Mouse (Mus musculus) liver, embryonic 16.5 days (tissue): ENCODE results near the gene Trio. TPM values are rescaled to one million over a fixed set of nuclear protein-coding genes. Genes with fewer than 3 reads are reported as not detected.

ENCODE experiments used
- ATAC-seq: fragments of 200-750 bp; cut with Nextera tagmentation; 2 replicates; pipeline ENCODE4 v1.8.0; 2017; ENCODE audit warnings: low read depth, mild to moderate bottlenecking, moderate number of reproducible peaks, moderate library complexity
- H3K27ac ChIP-seq: fragments of 300-500 bp; sonication (generic); 2 replicates; pipeline ENCODE4 v1.5.1; 2014; ENCODE audit warnings: mild to moderate bottlenecking, low read length
- H3K27me3 ChIP-seq: fragments of 300-500 bp; sonication (generic); 2 replicates; pipeline ENCODE4 v1.6.1; 2014; ENCODE audit warnings: low read depth, low read length, mixed read lengths; ENCODE audit not compliant: control insufficient read depth, insufficient read depth
- H3K36me3 ChIP-seq: fragments of 300-500 bp; sonication (generic); 2 replicates; pipeline ENCODE4 v1.6.1; 2014; ENCODE audit warnings: mild to moderate bottlenecking; ENCODE audit not compliant: control insufficient read depth, insufficient read depth
- H3K4me1 ChIP-seq: fragments of 300-500 bp; sonication (generic); 2 replicates; pipeline ENCODE4 v1.6.1; 2014; ENCODE audit warnings: low read depth, low read length, mixed read lengths; ENCODE audit not compliant: control insufficient read depth
- H3K4me2 ChIP-seq: fragments of 300-500 bp; sonication (generic); 2 replicates; pipeline ENCODE4 v1.6.1; 2014; ENCODE audit warnings: low read depth, low read length, mixed read lengths
- H3K4me3 ChIP-seq: fragments of 300-500 bp; sonication (generic); 2 replicates; pipeline ENCODE4 v1.5.1; 2014; ENCODE audit warnings: low read depth, mild to moderate bottlenecking, low read length
- H3K9ac ChIP-seq: fragments of 300-500 bp; sonication (generic); 2 replicates; pipeline ENCODE4 v1.6.1; 2014; ENCODE audit warnings: low read depth, low read length
- H3K9me3 ChIP-seq: fragments of 300-500 bp; sonication (generic); replicated peaks from 2 replicates; pipeline ENCODE4 v1.6.1; 2016; ENCODE audit warnings: low read length; ENCODE audit not compliant: control insufficient read depth
- WGBS: fragments of 180-500 bp; shearing (Covaris S2); extraction: QIAGEN DNeasy Blood & Tissue Kit; methylation state at CpG from one replicate; pipeline ENCODE4 v1.1.7; 2014; ENCODE audit not compliant: insufficient replicate concordance; 5-methylcytosine and 5-hydroxymethylcytosine counted together
- polyA plus RNA-seq: library from polyadenylated mRNA; unstranded; fragments of >200 nt; fragmentation: Nextera tagmentation; extraction: Ambion mirVana; gene quantifications from 2 replicates; pipeline ENCODE4 v1.2.1, GENCODE M21; 2015

Gene Trio
- polyA plus RNA-seq, 1 experiment from 2014 or later = 3.2 TPM

- Histone ChIP-seq H3K9ac (no peak overlapping the region), H3K4me2 (no peak overlapping the region), H3K36me3 (no peaks in the 10 kb centered on the region), H3K4me1 (peaks cover 2% of the 10 kb centered on the region), H3K27me3 (no peaks in the 10 kb centered on the region), H3K4me3 (no peak overlapping the region), H3K9me3 (no peaks in the 10 kb centered on the region), H3K27ac (no peak overlapping the region)
- ATAC-seq = no peak
- WGBS = 42% methylated on average over 6 of the region's 6 CpGs
Observed at GRCm38 (mm10) chr15:27859115-27859514, 166.5 kb downstream of the Trio start.

GRCm38 (mm10) chr15:27858179-27858819 is 167.3 kb downstream of the Trio start:
- ATAC-seq = no peak

GRCm38 (mm10) chr15:27857242-27857641 is 168.4 kb downstream of the Trio start:
- Histone ChIP-seq H3K4me1 (peaks cover 2% of the 10 kb centered on the region), H3K4me3 (no peak overlapping the region), H3K9me3 (no peaks in the 10 kb centered on the region), H3K27ac (no peak overlapping the region), H3K36me3 (no peaks in the 10 kb centered on the region), H3K4me2 (no peak overlapping the region), H3K27me3 (no peaks in the 10 kb centered on the region), H3K9ac (no peak overlapping the region)
- no peak for ATAC-seq
- 47% methylated on average over 7 of the region's 7 CpGs for WGBS

More at GRCm38 (mm10) chr15:27858179-27858819, 167.3 kb downstream of the Trio start:
- Histone ChIP-seq H3K9ac (no peak overlapping the region), H3K27ac (no peak overlapping the region), H3K4me3 (no peak overlapping the region), H3K36me3 (no peaks in the 10 kb centered on the region), H3K9me3 (no peaks in the 10 kb centered on the region), H3K27me3 (no peaks in the 10 kb centered on the region), H3K4me1 (peaks cover 2% of the 10 kb centered on the region), H3K4me2 (no peak overlapping the region)
- 54% methylated on average over 7 of the region's 7 CpGs for WGBS

- Histone ChIP-seq H3K4me3 (peak overlapping the region; percentile 47), H3K27ac (no peak overlapping the region), H3K27me3 (no peaks in the 10 kb centered on the region), H3K36me3 (no peaks in the 10 kb centered on the region), H3K4me1 (peaks cover 2% of the 10 kb centered on the region), H3K9me3 (no peaks in the 10 kb centered on the region), H3K4me2 (peak overlapping the region; percentile 58), H3K9ac (peak overlapping the region; percentile 15; the same call in 1 of the 2 replicates)
- peak; percentile 39 for ATAC-seq
- 13% methylated on average over 29 of the region's 29 CpGs for WGBS
Observed at GRCm38 (mm10) chr15:27856050-27856787, 169.4 kb downstream of the Trio start.

GRCm38 (mm10) chr15:27851312-27851711 is 174.3 kb downstream of the Trio start:
- no peak overlapping the region for H3K4me2 ChIP-seq
- H3K4me1 ChIP-seq = peaks cover 2% of the 10 kb centered on the region
- H3K9me3 ChIP-seq = no peaks in the 10 kb centered on the region
- no peak for ATAC-seq
- H3K36me3 ChIP-seq = peaks cover 3% of the 10 kb centered on the region
- no peak overlapping the region for H3K4me3 ChIP-seq
- no peak overlapping the region for H3K27ac ChIP-seq
- H3K27me3 ChIP-seq = no peaks in the 10 kb centered on the region
- 73% methylated on average over 6 of the region's 6 CpGs for WGBS
- H3K9ac ChIP-seq = no peak overlapping the region

- ATAC-seq = no peak
- H3K27ac ChIP-seq = no peak overlapping the region
- no peak overlapping the region for H3K4me3 ChIP-seq
- H3K4me1 ChIP-seq = peaks cover 2% of the 10 kb centered on the region
- peaks cover 3% of the 10 kb centered on the region for H3K36me3 ChIP-seq
- no peaks in the 10 kb centered on the region for H3K27me3 ChIP-seq
- no peaks in the 10 kb centered on the region for H3K9me3 ChIP-seq
- no peak overlapping the region for H3K9ac ChIP-seq
- 78% methylated on average over 14 of the region's 14 CpGs for WGBS
- H3K4me2 ChIP-seq = no peak overlapping the region
Observed at GRCm38 (mm10) chr15:27850904-27851303, 174.7 kb downstream of the Trio start.

GRCm38 (mm10) chr15:27849910-27850309 is 175.7 kb downstream of the Trio start:
- H3K36me3 ChIP-seq = peaks cover 3% of the 10 kb centered on the region

GRCm38 (mm10) chr15:27841696-27842095 is 184.0 kb downstream of the Trio start:
- Histone ChIP-seq H3K4me2 (no peak overlapping the region), H3K9me3 (no peaks in the 10 kb centered on the region), H3K36me3 (no peaks in the 10 kb centered on the region; the same call in 1 of the 2 replicates), H3K4me3 (no peak overlapping the region), H3K27me3 (no peaks in the 10 kb centered on the region), H3K4me1 (peaks cover 4% of the 10 kb centered on the region), H3K9ac (no peak overlapping the region), H3K27ac (no peak overlapping the region)
- no peak for ATAC-seq
- 82% methylated on average over 15 of the region's 15 CpGs for WGBS

More at GRCm38 (mm10) chr15:27849910-27850309, 175.7 kb downstream of the Trio start:
- Histone ChIP-seq H3K4me3 (no peak overlapping the region), H3K27me3 (no peaks in the 10 kb centered on the region), H3K9ac (no peak overlapping the region), H3K9me3 (no peaks in the 10 kb centered on the region), H3K4me1 (no peaks in the 10 kb centered on the region), H3K4me2 (no peak overlapping the region), H3K27ac (no peak overlapping the region)
- 56% methylated on average over 4 of the region's 4 CpGs for WGBS
- ATAC-seq = no peak

- Histone ChIP-seq H3K9ac (no peak overlapping the region), H3K27ac (no peak overlapping the region), H3K4me1 (peaks cover 4% of the 10 kb centered on the region), H3K4me2 (no peak overlapping the region), H3K4me3 (no peak overlapping the region), H3K9me3 (no peaks in the 10 kb centered on the region), H3K27me3 (no peaks in the 10 kb centered on the region), H3K36me3 (no peaks in the 10 kb centered on the region; the same call in 1 of the 2 replicates)
- 31% methylated on average over 8 of the region's 8 CpGs for WGBS
- peak; percentile 45; the same call in 1 of the 2 replicates for ATAC-seq
Observed at GRCm38 (mm10) chr15:27840579-27840978, 185.1 kb downstream of the Trio start.
